Mouse (Mus musculus) embryo, embryonic 10.5 days (tissue): Measurements from ENCODE around the gene Nt5dc3.
A peak's percentile ranks its signal among the peaks of the same experiment; 100 is the strongest.

Source experiments
- DNase-seq: peaks from one replicate; pipeline ENCODE4 v3.0.0-alpha.2; 2015; ENCODE audit warnings: low spot score

Nt5dc3 gene

GRCm38 (mm10) chr10:86778398-86779116, at the start of gene Nt5dc3:
Gene Nt5dc3, plus strand, starts transcription at chr10:86779005.
- DNase-seq: peak; percentile 98

- DNase-seq: peak; percentile 93
Observed at GRCm38 (mm10) chr10:86730823-86731499, 47.8 kb upstream of the Nt5dc3 start.

GRCm38 (mm10) chr10:86731500-86731863, 47.3 kb upstream of the Nt5dc3 start:
- no peak for DNase-seq

GRCm38 (mm10) chr10:86735036-86735435, 43.8 kb upstream of the Nt5dc3 start:
- DNase-seq: no peak

- DNase-seq: no peak
Observed at GRCm38 (mm10) chr10:86742918-86743317, 35.9 kb upstream of the Nt5dc3 start.

- no peak for DNase-seq
Observed at GRCm38 (mm10) chr10:86744306-86744705, 34.5 kb upstream of the Nt5dc3 start.

- no peak for DNase-seq
Observed at GRCm38 (mm10) chr10:86755816-86756502, 22.8 kb upstream of the Nt5dc3 start.

- no peak for DNase-seq
Observed at GRCm38 (mm10) chr10:86757724-86758123, 21.1 kb upstream of the Nt5dc3 start.

- DNase-seq: no peak
Observed at GRCm38 (mm10) chr10:86758211-86758610, 20.6 kb upstream of the Nt5dc3 start.

GRCm38 (mm10) chr10:86761236-86761635, 17.6 kb upstream of the Nt5dc3 start:
- DNase-seq: no peak

- no peak for DNase-seq
Observed at GRCm38 (mm10) chr10:86761722-86762383, 17.0 kb upstream of the Nt5dc3 start.

- DNase-seq: no peak
Observed at GRCm38 (mm10) chr10:86762384-86762730, 16.4 kb upstream of the Nt5dc3 start.

- no peak for DNase-seq
Observed at GRCm38 (mm10) chr10:86763672-86764071, 15.1 kb upstream of the Nt5dc3 start, which contains the start of gene Gm49358. Gene Gm49358, plus strand, starts transcription at chr10:86763972.

- DNase-seq: no peak
Observed at GRCm38 (mm10) chr10:86765344-86765966, 13.3 kb upstream of the Nt5dc3 start.

GRCm38 (mm10) chr10:86769216-86769615, 9.6 kb upstream of the Nt5dc3 start:
- no peak for DNase-seq

- no peak for DNase-seq
Observed at GRCm38 (mm10) chr10:86769797-86770196, 9.0 kb upstream of the Nt5dc3 start.

- DNase-seq: no peak
Observed at GRCm38 (mm10) chr10:86771701-86772100, 7.1 kb upstream of the Nt5dc3 start.

GRCm38 (mm10) chr10:86772231-86772631, 6.6 kb upstream of the Nt5dc3 start:
- DNase-seq: no peak

GRCm38 (mm10) chr10:86773360-86773759, 5.4 kb upstream of the Nt5dc3 start:
- DNase-seq: no peak

GRCm38 (mm10) chr10:86776281-86776680, 2.5 kb upstream of the Nt5dc3 start:
- DNase-seq: no peak

- DNase-seq: no peak
Observed at GRCm38 (mm10) chr10:86777614-86778319, 1.0 kb upstream of the Nt5dc3 start.
